Comparison of ENCODE assay signal across 8 mouse cellular contexts in genomic region chr7:140882469-140882803, GRCm38 (mm10). TPM values are rescaled to one million over a fixed set of nuclear protein-coding genes. Genes with fewer than 3 reads are reported as not detected.
DNase-seq lines count a peak whose midpoint lies in the region; ATAC-seq and TF ChIP-seq lines count a peak whose summit lies in the region.

No protein-coding gene starts in this region.

- peak; percentile 47 for ATAC-seq in embryonic facial prominence, embryonic 14.5 days (ENCODE audit: low read depth)
- peak; percentile 53 for ATAC-seq in intestine, embryonic 15.5 days
- ATAC-seq in neural tube, embryonic 12.5 days (ENCODE audit: low FRiP score, low read depth): peak; percentile 73

- TF ChIP-seq POLR2A in lung, adult 2 months (IDR thresholded peaks at IDR 0.05; ENCODE audit: borderline replicate concordance, extremely low read depth, low read depth, low read length): no peak

- H3K36me3 ChIP-seq in embryonic facial prominence, embryonic 14.5 days (ENCODE audit: control insufficient read depth, insufficient read depth, low read length): peaks cover 27% of the 10 kb centered on the region
- H3K36me3 ChIP-seq in intestine, embryonic 15.5 days: 0 out of 2 replicates have a peak, but pooled peaks cover 8% of the 10 kb centered on the region
- peaks cover 26% of the 10 kb centered on the region for H3K36me3 ChIP-seq in neural tube, embryonic 12.5 days

- H3K27me3 ChIP-seq in embryonic facial prominence, embryonic 14.5 days (replicated peaks; ENCODE audit: control insufficient read depth, insufficient read depth, low read length): no peaks in the 10 kb centered on the region
- H3K27me3 ChIP-seq in intestine, embryonic 15.5 days (replicated peaks): no peaks in the 10 kb centered on the region
- no peaks in the 10 kb centered on the region for H3K27me3 ChIP-seq in neural tube, embryonic 12.5 days (replicated peaks)

- peak overlapping the region; percentile 73 for H3K4me2 ChIP-seq in embryonic facial prominence, embryonic 14.5 days (ENCODE audit: low read depth, low read length)
- peak overlapping the region; percentile 82 for H3K4me2 ChIP-seq in intestine, embryonic 15.5 days (replicated peaks)
- H3K4me2 ChIP-seq in neural tube, embryonic 12.5 days (replicated peaks): peak overlapping the region; percentile 77

- no peaks in the 10 kb centered on the region for H3K9me3 ChIP-seq in embryonic facial prominence, embryonic 14.5 days (ENCODE audit: control insufficient read depth, low read length)
- no peaks in the 10 kb centered on the region for H3K9me3 ChIP-seq in intestine, embryonic 15.5 days
- H3K9me3 ChIP-seq in neural tube, embryonic 12.5 days: no peaks in the 10 kb centered on the region

- no peak for DNase-seq in lung, adult 2 months
- no peak for DNase-seq in lung, adult 18-20 months
- DNase-seq in embryonic facial prominence, embryonic 14.5 days (ENCODE audit: low spot score): no peak
- DNase-seq in urinary bladder, postnatal 36 days (ENCODE audit: low spot score in 2 of 2): no peak
- no peak for DNase-seq in embryo, embryonic 10.5 days (ENCODE audit: low spot score)
- no peak for DNase-seq in right cerebral cortex, adult 18-20 months

- peak overlapping the region; percentile 78 for H3K9ac ChIP-seq in embryonic facial prominence, embryonic 14.5 days (ENCODE audit: low read depth, low read length)
- H3K9ac ChIP-seq in intestine, embryonic 15.5 days: peak overlapping the region; percentile 60
- peak overlapping the region; percentile 86 for H3K9ac ChIP-seq in neural tube, embryonic 12.5 days

- peaks cover 3% of the 10 kb centered on the region for H3K4me1 ChIP-seq in lung, adult 2 months (ENCODE audit: control insufficient read depth, insufficient read depth, low read length)
- H3K4me1 ChIP-seq in embryonic facial prominence, embryonic 14.5 days (ENCODE audit: control insufficient read depth, insufficient read depth, low read length): peaks cover 8% of the 10 kb centered on the region
- H3K4me1 ChIP-seq in intestine, embryonic 15.5 days (replicated peaks): peaks cover 11% of the 10 kb centered on the region
- peaks cover 11% of the 10 kb centered on the region for H3K4me1 ChIP-seq in neural tube, embryonic 12.5 days

- H3K4me3 ChIP-seq in lung, adult 2 months (replicated peaks; ENCODE audit: extremely low read depth, low read depth, low read length): peak overlapping the region; percentile 78
- H3K4me3 ChIP-seq in embryonic facial prominence, embryonic 14.5 days (ENCODE audit: low read depth, low read length): peak overlapping the region; percentile 60
- peak overlapping the region; percentile 59 for H3K4me3 ChIP-seq in intestine, embryonic 15.5 days (replicated peaks)
- peak overlapping the region; percentile 95 for H3K4me3 ChIP-seq in neural tube, embryonic 12.5 days

- peak overlapping the region; percentile 91; the same call in 1 of the 2 replicates for H3K27ac ChIP-seq in embryonic facial prominence, embryonic 14.5 days (replicated peaks; ENCODE audit: low read depth, low read length)
- 0 out of 2 replicates have a peak overlapping the region, but pooled peaks have one; percentile 85 for H3K27ac ChIP-seq in intestine, embryonic 15.5 days
- H3K27ac ChIP-seq in neural tube, embryonic 12.5 days: peak overlapping the region; percentile 50; the same call in 1 of the 2 replicates

- WGBS in lung, adult 2 months: under 1% methylated on average over 12 of the region's 12 CpGs
- 1% methylated on average over 12 of the region's 12 CpGs for WGBS in embryonic facial prominence, embryonic 14.5 days
- 0% methylated on average over 12 of the region's 12 CpGs for WGBS in intestine, embryonic 15.5 days
- WGBS in neural tube, embryonic 12.5 days: under 1% methylated on average over 12 of the region's 12 CpGs

- TF ChIP-seq CTCF in lung, adult 2 months (IDR thresholded peaks at IDR 0.05; ENCODE audit: insufficient read depth, low read length): no peak

RNA-seq across cellular contexts. Expression of gene Sirt3, which starts 0.3 kb away (rescaled TPM):
- 21.1 and 27.0 TPM in 2 replicates for polyA plus RNA-seq in lung, adult 2 months (2012; rRNA removed)
- polyA plus RNA-seq in embryonic facial prominence, embryonic 14.5 days (2014; fragmentation: Nextera tagmentation; extraction: Ambion mirVana): 18.3 and 19.9 TPM in 2 replicates
- 27.7 and 31.4 TPM in 2 replicates for polyA plus RNA-seq in intestine, embryonic 15.5 days (2015; fragmentation: Nextera tagmentation; extraction: Ambion mirVana)
- polyA plus RNA-seq in neural tube, embryonic 12.5 days (2016; fragmentation: Nextera tagmentation; extraction: Ambion mirVana): 32.4 and 33.1 TPM in 2 replicates

RNA-seq across cellular contexts. Expression of gene Psmd13, which starts 0.7 kb away (rescaled TPM):
- 48.8 and 70.4 TPM in 2 replicates for polyA plus RNA-seq in lung, adult 2 months (2012; rRNA removed)
- 127 and 140 TPM in 2 replicates for polyA plus RNA-seq in embryonic facial prominence, embryonic 14.5 days (2014; fragmentation: Nextera tagmentation; extraction: Ambion mirVana)
- polyA plus RNA-seq in intestine, embryonic 15.5 days (2015; fragmentation: Nextera tagmentation; extraction: Ambion mirVana): 194 and 214 TPM in 2 replicates
- polyA plus RNA-seq in neural tube, embryonic 12.5 days (2016; fragmentation: Nextera tagmentation; extraction: Ambion mirVana): 293 and 317 TPM in 2 replicates

RNA-seq across cellular contexts. Expression of gene Cox8b, which starts 17.8 kb away (rescaled TPM):
- polyA plus RNA-seq in lung, adult 2 months (2012; rRNA removed): 46.7 and 104 TPM in 2 replicates
- 55.5 and 92.1 TPM in 2 replicates for polyA plus RNA-seq in embryonic facial prominence, embryonic 14.5 days (2014; fragmentation: Nextera tagmentation; extraction: Ambion mirVana)
- not detected in 2 replicates for polyA plus RNA-seq in intestine, embryonic 15.5 days (2015; fragmentation: Nextera tagmentation; extraction: Ambion mirVana)
- polyA plus RNA-seq in neural tube, embryonic 12.5 days (2016; fragmentation: Nextera tagmentation; extraction: Ambion mirVana): 1.9 and 2.2 TPM in 2 replicates

RNA-seq across cellular contexts. Expression of gene Bet1l, which starts 25.1 kb away (rescaled TPM):
- polyA plus RNA-seq in lung, adult 2 months (2012; rRNA removed): 25.5 and 30.5 TPM in 2 replicates
- polyA plus RNA-seq in embryonic facial prominence, embryonic 14.5 days (2014; fragmentation: Nextera tagmentation; extraction: Ambion mirVana): 65.4 and 75.3 TPM in 2 replicates
- 31.7 and 37.1 TPM in 2 replicates for polyA plus RNA-seq in intestine, embryonic 15.5 days (2015; fragmentation: Nextera tagmentation; extraction: Ambion mirVana)
- 30.3 and 34.2 TPM in 2 replicates for polyA plus RNA-seq in neural tube, embryonic 12.5 days (2016; fragmentation: Nextera tagmentation; extraction: Ambion mirVana)

RNA-seq across cellular contexts. Expression of gene Ric8a, which starts 25.7 kb away (rescaled TPM):
- 112 and 138 TPM in 2 replicates for polyA plus RNA-seq in lung, adult 2 months (2012; rRNA removed)
- polyA plus RNA-seq in embryonic facial prominence, embryonic 14.5 days (2014; fragmentation: Nextera tagmentation; extraction: Ambion mirVana): 76.0 and 80.0 TPM in 2 replicates
- 51.9 and 66.6 TPM in 2 replicates for polyA plus RNA-seq in intestine, embryonic 15.5 days (2015; fragmentation: Nextera tagmentation; extraction: Ambion mirVana)
- 89.1 and 94.8 TPM in 2 replicates for polyA plus RNA-seq in neural tube, embryonic 12.5 days (2016; fragmentation: Nextera tagmentation; extraction: Ambion mirVana)

Comparison
In these comparisons a context has a peak if more than half of its experiments do, and no peak if none do; other contexts are left out.
1. RNA of gene Cox8b, which starts 17.8 kb away (polyA plus RNA-seq): 46.7 to 104 TPM in lung, adult 2 months and 55.5 to 92.1 TPM in embryonic facial prominence, embryonic 14.5 days; 1.9 to 2.2 TPM in neural tube, embryonic 12.5 days and not detected in intestine, embryonic 15.5 days; every median in the first group is over 10 times any median in the second.
2. Peak in every context shown above with its lines, with median percentiles within 50 percentile points of each other: H3K4me3 ChIP-seq, ATAC-seq, H3K27ac ChIP-seq, H3K4me2 ChIP-seq and H3K9ac ChIP-seq.